Mouse (Mus musculus): ENCODE measurements around the gene Elp6. TPM values are rescaled to one million over a fixed set of nuclear protein-coding genes. Genes with fewer than 3 reads are reported as not detected.

Elp6 gene
- 46.6 and 46.7 TPM in 2 replicates for polyA plus RNA-seq (2016; fragmentation: Nextera tagmentation; extraction: Ambion mirVana)

DNA sequence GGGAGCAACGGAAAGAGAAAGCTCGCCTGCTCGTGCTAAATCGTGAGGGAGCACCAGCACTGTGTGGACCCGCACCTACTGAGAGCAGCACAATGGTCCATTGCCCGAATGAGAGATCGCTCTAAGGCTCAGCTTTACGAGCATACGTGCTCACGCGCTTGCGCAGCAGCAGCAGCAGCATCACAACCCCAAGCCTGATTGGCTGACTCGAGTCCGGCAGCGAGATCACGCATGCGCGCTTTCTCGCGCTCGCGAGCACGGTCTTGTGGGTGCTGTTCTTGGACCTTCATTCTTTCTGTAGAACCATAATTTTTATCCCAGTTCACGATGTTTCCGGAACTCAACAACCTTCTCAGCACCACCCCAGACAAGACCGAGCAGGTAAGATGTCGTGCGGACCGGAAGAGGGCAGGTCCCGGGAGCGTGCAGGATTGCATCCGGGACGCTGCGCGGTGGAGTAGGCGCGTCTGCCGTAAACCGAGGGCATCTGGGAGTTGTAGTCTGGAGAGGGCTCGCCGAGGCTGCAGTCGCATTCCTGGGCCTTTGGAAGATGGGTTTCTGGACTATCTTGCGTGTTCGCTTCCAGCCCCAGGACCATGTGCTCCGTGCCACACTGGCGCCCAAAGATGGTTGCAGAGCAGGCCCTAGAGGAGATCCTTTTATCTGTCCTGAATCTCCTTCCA is at the start of gene Elp6:
Elp6 (plus strand) TSS at position 205 of the 683 bp plus-strand sequence.
- H3K9me3 ChIP-seq (replicated peaks): 0 out of 2 replicates have a peak, but pooled peaks cover 1% of the 10 kb centered on the region
- under 1% methylated on average over 46 of the region's 46 CpGs for WGBS
- peaks cover 14% of the 10 kb centered on the region; the same call in 1 of the 2 replicates for H3K4me1 ChIP-seq
- H3K36me3 ChIP-seq: peaks cover 20% of the 10 kb centered on the region
- no peaks in the 10 kb centered on the region for H3K27me3 ChIP-seq (ENCODE audit: low read depth, poor library complexity, severe bottlenecking)
- H3K27ac ChIP-seq: peak within 1 kb of the TSS; percentile 94
- DNase-seq (ENCODE audit: low spot score): peak; percentile 92
- peak within 1 kb of the TSS; percentile 68 for H3K4me3 ChIP-seq

DNA sequence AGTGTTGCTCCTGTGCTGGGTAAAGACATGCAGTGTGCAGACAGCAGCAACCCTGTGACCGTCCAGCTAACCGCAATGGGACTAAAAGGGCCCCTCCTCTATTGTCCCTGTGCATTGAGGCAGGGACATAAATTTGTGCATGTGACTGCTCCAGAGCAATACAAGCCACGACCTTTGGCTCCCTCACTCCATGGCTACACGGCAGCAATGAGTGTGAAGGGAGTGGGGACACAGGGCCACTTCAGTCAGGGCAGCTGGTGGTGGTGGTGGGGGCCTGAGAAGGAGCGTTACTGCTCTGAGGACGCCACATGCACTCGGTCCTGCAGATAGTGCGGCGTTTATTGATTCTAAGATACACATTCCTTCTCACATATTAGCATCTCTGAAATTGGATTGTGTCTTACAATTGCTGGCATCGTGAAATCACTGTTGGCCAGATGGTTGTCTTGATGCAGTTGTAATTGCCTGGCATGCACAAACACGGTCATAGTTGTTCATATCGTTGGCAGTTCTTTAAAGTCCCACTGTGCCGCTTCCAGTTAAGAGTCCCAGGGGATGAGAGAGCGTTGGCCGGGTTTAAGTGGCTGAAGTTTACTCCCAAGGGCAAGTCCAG is 49.5 kb upstream of the Elp6 start:
- WGBS: 81% methylated on average over 15 of the region's 15 CpGs
- Histone ChIP-seq H3K27ac (no peak overlapping the region), H3K27me3 (ENCODE audit: low read depth, poor library complexity, severe bottlenecking) (no peaks in the 10 kb centered on the region), H3K4me1 (peaks cover 5% of the 10 kb centered on the region; the same call in 1 of the 2 replicates), H3K4me3 (no peak overlapping the region), H3K36me3 (no peaks in the 10 kb centered on the region), H3K9me3 (replicated peaks) (no peaks in the 10 kb centered on the region)
- DNase-seq (ENCODE audit: low spot score): no peak

DNA sequence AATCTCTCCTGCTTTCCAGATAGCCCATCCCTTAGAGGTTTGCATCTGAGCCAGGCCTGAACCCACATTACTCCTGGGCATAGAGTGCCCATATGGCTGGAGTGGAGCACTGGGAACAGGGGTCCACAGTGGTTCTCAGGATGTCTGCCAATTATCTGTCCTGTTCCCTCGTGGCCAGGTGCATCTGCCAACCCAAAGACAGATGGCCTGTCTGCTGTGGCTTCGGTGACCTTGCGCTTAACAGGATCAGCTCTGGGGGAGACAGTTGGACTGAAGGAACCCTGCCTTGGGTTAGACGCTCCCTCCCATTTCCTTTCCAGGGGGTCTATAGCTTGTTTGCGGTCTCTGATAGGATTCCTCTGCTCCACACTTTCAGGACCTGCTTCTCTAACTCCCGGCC is 46.3 kb upstream of the Elp6 start:
- DNase-seq (ENCODE audit: low spot score): no peak
- Histone ChIP-seq H3K4me1 (0 out of 2 replicates have a peak, but pooled peaks cover 3% of the 10 kb centered on the region), H3K4me3 (no peak overlapping the region), H3K27ac (no peak overlapping the region), H3K36me3 (no peaks in the 10 kb centered on the region), H3K9me3 (replicated peaks) (no peaks in the 10 kb centered on the region), H3K27me3 (ENCODE audit: low read depth, poor library complexity, severe bottlenecking) (no peaks in the 10 kb centered on the region)
- WGBS: 80% methylated on average over 6 of the region's 6 CpGs

DNA sequence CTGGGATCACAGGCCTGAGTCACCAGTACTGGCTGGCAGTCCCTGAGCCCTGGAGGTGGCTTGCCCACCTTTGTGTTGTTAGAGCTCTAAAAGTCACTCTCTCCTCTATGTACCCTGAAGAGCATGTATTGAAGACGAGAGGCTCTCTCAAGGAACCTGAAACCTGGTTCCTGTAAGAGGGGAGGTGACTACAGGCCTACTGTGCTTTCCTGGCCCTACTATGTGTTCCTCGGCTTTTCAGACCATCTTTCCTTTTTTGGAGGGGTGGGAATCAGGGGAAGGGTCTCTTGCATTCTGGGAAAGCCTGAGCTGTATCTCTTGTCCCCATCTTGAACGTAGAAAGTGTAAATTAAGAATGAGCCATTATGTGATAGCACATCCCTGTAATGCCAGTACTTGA is 45.9 kb upstream of the Elp6 start:
- Histone ChIP-seq H3K9me3 (replicated peaks) (no peaks in the 10 kb centered on the region), H3K4me3 (no peak overlapping the region), H3K4me1 (0 out of 2 replicates have a peak, but pooled peaks cover 3% of the 10 kb centered on the region), H3K27ac (no peak overlapping the region), H3K36me3 (no peaks in the 10 kb centered on the region), H3K27me3 (ENCODE audit: low read depth, poor library complexity, severe bottlenecking) (no peaks in the 10 kb centered on the region)
- WGBS: 79% methylated on average over 3 of the region's 3 CpGs
- DNase-seq (ENCODE audit: low spot score): no peak

DNA sequence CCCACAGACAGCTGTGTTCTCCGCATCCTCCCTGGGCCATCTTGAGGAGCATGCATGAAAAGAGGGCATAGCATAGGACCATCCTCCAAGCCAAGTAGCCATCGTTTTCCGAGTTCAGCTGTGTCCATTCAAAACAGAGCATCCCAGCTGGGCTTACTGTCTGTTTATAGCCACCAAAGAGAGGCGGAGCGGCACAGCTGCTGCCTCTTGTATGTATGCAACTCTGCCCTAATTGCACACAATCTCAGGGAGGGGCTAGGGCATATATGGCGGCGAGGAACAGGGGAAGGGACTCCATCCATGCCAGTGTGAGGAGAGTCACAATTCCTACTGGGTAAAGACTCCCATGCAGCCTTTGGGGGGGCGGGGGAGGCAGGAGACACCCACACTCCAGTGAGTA is 41.8 kb upstream of the Elp6 start:
- 83% methylated on average over 8 of the region's 8 CpGs for WGBS
- Histone ChIP-seq H3K4me1 (no peaks in the 10 kb centered on the region), H3K9me3 (replicated peaks) (no peaks in the 10 kb centered on the region), H3K27ac (no peak overlapping the region), H3K4me3 (no peak overlapping the region), H3K36me3 (no peaks in the 10 kb centered on the region), H3K27me3 (ENCODE audit: low read depth, poor library complexity, severe bottlenecking) (no peaks in the 10 kb centered on the region)
- DNase-seq (ENCODE audit: low spot score): no peak

DNA sequence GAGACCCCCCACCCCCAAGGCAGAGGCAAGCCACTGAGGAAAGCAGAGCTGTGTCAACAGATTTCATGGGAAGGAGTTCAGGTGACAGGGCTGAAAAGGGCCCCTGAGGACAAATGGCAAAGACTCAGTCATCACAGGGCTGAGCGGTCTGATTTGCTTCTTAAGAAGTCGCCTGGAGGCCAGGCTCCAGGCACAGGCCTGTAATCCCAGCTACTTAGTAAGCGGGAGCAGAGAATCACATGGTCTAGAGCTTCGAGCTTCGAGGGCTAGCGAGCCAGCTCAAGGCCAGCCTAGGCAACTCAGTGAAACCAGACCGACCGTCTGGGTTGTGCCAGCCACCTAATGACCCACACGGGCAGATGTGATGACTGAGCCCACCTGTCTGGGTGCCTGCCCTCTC is 40.0 kb upstream of the Elp6 start:
- Histone ChIP-seq H3K9me3 (replicated peaks) (no peaks in the 10 kb centered on the region), H3K27ac (no peak overlapping the region), H3K4me1 (no peaks in the 10 kb centered on the region), H3K36me3 (no peaks in the 10 kb centered on the region), H3K27me3 (ENCODE audit: low read depth, poor library complexity, severe bottlenecking) (no peaks in the 10 kb centered on the region), H3K4me3 (no peak overlapping the region)
- DNase-seq (ENCODE audit: low spot score): no peak
- WGBS: 82% methylated on average over 9 of the region's 9 CpGs

DNA sequence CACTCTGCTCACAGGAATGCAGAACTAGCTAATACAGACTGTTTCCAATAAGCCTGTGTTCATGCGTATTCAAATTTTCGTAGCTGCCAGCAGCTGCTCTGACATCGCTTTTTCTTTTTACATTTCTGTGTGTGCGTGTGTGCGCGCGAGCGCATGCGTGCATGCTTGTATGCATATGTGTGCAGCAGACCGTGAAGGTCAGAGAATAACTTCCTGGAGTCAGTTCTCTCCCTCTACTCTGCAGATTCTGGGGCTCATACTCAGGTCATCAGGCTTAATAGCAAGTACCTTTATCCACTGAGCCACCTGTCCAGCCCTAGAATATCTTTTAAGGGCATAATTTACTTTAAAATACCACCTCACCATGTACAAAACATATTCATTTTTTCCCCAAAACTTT is 36.6 kb upstream of the Elp6 start:
- no peaks in the 10 kb centered on the region for H3K27me3 ChIP-seq (ENCODE audit: low read depth, poor library complexity, severe bottlenecking)
- H3K27ac ChIP-seq: no peak overlapping the region
- no peaks in the 10 kb centered on the region for H3K9me3 ChIP-seq (replicated peaks)
- no peaks in the 10 kb centered on the region for H3K36me3 ChIP-seq
- H3K4me3 ChIP-seq: no peak overlapping the region
- 95% methylated on average over 10 of the region's 10 CpGs for WGBS
- DNase-seq (ENCODE audit: low spot score): no peak
- no peaks in the 10 kb centered on the region for H3K4me1 ChIP-seq

DNA sequence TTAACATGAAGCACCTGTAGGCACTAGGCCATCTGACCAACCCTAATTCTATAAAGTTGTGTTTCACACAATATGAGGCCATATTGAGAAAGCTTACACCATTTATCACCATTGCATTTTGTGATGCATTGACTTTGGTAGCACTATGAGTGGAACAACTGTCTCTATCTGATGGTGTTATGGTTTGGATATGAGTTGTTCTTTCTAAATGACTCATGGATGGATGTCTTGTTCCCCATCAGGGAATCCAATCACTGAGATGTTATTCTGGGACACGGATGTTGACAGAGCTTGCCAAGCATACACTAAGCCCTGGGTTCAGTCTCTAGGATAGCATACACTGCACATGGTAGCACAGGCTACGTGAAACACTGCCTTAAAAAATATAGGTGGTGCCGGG is 32.6 kb upstream of the Elp6 start:
- Histone ChIP-seq H3K36me3 (no peaks in the 10 kb centered on the region), H3K4me3 (no peak overlapping the region), H3K9me3 (replicated peaks) (no peaks in the 10 kb centered on the region), H3K27ac (no peak overlapping the region), H3K27me3 (ENCODE audit: low read depth, poor library complexity, severe bottlenecking) (no peaks in the 10 kb centered on the region), H3K4me1 (no peaks in the 10 kb centered on the region; the same call in 1 of the 2 replicates)
- no peak for DNase-seq (ENCODE audit: low spot score)
- 93% methylated on average over 3 of the region's 3 CpGs for WGBS

DNA sequence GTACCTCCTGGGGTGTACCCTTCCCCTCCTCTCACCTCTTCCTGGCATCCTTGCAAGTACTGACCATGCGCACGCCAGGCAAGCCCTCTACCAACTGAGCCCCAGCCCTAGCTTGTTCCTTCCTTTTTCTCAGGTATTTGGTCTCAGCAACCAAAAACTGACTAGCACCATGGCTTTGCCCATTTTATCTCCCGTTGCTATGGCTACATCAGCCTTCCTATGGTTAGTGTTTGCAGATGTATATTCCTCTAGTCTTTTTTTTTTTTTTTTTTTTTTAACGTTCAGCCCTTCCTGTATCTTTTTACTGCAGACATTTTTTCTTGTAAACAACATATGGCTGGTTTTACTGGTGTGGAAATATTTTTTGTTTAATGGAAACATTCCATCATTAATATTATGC is 31.5 kb upstream of the Elp6 start:
- Histone ChIP-seq H3K36me3 (no peaks in the 10 kb centered on the region), H3K4me3 (no peak overlapping the region), H3K4me1 (no peaks in the 10 kb centered on the region; the same call in 1 of the 2 replicates), H3K27me3 (ENCODE audit: low read depth, poor library complexity, severe bottlenecking) (no peaks in the 10 kb centered on the region), H3K9me3 (replicated peaks) (no peaks in the 10 kb centered on the region), H3K27ac (no peak overlapping the region)
- DNase-seq (ENCODE audit: low spot score): no peak
- WGBS: 81% methylated on average over 4 of the region's 4 CpGs

DNA sequence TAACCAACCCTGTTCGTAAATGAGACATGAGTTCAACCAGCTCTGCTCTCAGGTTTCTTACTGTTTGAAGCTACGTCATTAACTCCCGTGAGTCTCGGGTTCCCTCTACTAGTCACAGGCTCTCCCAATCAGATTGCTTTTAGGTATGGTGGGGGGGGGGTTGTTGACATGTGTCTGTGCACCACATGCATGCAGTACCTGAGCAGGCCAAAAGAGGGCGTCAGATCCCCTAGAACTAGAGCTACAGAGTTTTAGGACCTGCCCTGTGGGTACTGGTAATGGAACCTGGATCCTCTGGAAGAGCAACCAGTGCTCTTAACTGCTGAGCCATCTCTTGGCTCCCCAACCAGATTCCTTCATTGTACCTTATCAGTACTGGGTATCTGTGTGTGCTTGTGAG is 29.1 kb upstream of the Elp6 start:
- no peak overlapping the region for H3K4me3 ChIP-seq
- WGBS: 65% methylated on average over 5 of the region's 5 CpGs
- DNase-seq (ENCODE audit: low spot score): no peak
- no peaks in the 10 kb centered on the region for H3K36me3 ChIP-seq
- H3K9me3 ChIP-seq (replicated peaks): no peaks in the 10 kb centered on the region
- H3K27me3 ChIP-seq (ENCODE audit: low read depth, poor library complexity, severe bottlenecking): no peaks in the 10 kb centered on the region
- no peak overlapping the region for H3K27ac ChIP-seq
- no peaks in the 10 kb centered on the region; the same call in 1 of the 2 replicates for H3K4me1 ChIP-seq

DNA sequence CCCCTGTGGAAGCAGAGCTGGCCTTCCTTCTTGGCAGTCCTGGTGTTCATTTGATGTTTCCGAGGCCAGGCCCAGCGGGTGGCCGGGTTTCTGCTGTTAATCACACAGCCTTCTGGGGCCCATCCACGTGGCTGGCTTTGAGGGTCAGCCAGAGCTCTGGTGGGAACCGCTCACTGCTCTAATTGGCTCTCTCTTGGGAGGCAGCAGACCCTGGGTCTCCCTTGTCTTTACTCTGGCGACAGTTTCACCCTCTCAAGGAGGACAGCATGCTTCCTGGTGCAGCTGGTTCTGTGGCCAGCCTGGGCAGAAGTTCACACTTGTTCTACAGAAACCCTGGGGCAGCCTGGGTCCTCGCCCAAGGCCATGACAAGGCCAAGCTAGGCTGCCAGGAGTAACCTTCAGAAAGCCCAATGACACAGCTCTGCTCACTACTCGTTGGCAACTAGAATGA is 27.5 kb upstream of the Elp6 start:
- no peaks in the 10 kb centered on the region; the same call in 1 of the 2 replicates for H3K4me1 ChIP-seq
- WGBS: 63% methylated on average over 8 of the region's 8 CpGs
- H3K36me3 ChIP-seq: no peaks in the 10 kb centered on the region
- no peaks in the 10 kb centered on the region for H3K27me3 ChIP-seq (ENCODE audit: low read depth, poor library complexity, severe bottlenecking)
- no peak overlapping the region for H3K27ac ChIP-seq
- H3K4me3 ChIP-seq: no peak overlapping the region
- DNase-seq (ENCODE audit: low spot score): no peak
- H3K9me3 ChIP-seq (replicated peaks): no peaks in the 10 kb centered on the region

DNA sequence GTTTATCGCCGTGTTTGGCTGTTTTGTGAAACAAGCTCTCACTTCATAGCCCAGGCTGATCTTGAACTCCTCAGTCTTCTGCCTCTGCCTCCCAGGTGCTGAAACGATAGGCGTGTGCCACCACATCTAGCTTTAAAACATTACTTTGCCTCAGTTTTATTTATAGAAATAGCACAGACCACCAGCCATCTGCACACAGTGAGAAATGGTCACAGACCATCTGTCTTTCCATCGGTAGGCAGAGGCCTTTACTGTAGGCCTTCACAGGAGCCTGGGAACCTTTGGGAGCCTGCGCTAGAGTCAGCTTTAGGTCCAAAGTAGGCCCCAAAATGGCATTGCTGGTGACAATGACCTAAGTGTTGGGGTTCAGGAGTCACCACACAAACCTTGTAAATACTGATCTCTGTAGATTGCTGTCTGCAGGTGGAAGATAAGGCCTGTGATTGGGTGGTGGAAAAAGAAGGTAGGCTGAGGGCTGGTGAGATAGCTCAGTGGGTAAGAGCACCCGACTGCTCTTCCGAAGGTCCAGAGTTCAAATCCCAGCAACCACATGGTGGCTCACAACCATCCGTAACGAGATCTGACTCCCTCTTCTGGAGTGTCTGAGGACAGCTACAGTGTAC is 20.8 kb upstream of the Elp6 start:
- Histone ChIP-seq H3K9me3 (replicated peaks) (no peaks in the 10 kb centered on the region), H3K4me3 (no peak overlapping the region), H3K27me3 (ENCODE audit: low read depth, poor library complexity, severe bottlenecking) (no peaks in the 10 kb centered on the region), H3K36me3 (no peaks in the 10 kb centered on the region), H3K4me1 (no peaks in the 10 kb centered on the region), H3K27ac (no peak overlapping the region)
- WGBS: 96% methylated on average over 10 of the region's 10 CpGs
- no peak for DNase-seq (ENCODE audit: low spot score)

DNA sequence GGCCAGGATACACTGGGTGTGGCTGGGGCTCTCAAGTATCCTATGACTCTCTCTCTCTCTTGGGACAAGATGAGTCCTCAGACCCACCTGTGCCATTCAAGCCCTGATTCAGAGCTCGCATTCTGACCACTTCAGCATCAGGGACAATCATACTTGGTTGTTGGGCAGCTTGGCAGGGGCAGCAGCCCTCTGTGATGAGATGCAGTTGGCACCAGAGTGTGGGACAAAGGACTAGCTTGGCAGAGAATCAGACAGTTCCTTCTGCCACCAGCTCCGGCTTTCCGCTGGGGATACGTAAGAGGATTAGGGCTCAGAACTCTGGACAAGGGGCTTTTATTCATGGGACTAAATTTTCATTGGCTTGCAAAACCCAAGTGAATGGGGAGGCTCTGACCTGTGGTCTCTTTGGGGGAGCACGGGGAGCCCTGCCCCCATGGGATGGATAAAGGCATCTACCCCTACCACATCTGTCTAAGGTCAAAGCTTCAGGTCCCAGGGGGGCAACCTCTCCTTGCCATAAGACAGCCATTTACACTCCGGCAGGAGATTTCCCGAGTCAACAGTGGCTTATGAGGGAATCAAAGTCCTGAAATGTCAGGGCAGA is 17.6 kb upstream of the Elp6 start:
- no peaks in the 10 kb centered on the region for H3K9me3 ChIP-seq (replicated peaks)
- no peak for DNase-seq (ENCODE audit: low spot score)
- WGBS: 78% methylated on average over 7 of the region's 7 CpGs
- no peak overlapping the region for H3K4me3 ChIP-seq
- H3K27ac ChIP-seq: no peak overlapping the region
- H3K4me1 ChIP-seq: no peaks in the 10 kb centered on the region
- no peaks in the 10 kb centered on the region for H3K36me3 ChIP-seq
- H3K27me3 ChIP-seq (ENCODE audit: low read depth, poor library complexity, severe bottlenecking): no peaks in the 10 kb centered on the region

Measured in limb, embryonic 10.5 days (tissue).